Comparison of ENCODE assay signal across 12 mouse cellular contexts in genomic region chr4:132247451-132247997, GRCm38 (mm10). TPM values are rescaled to one million over a fixed set of nuclear protein-coding genes. Genes with fewer than 3 reads are reported as not detected.
DNase-seq lines count a peak whose midpoint lies in the region; ATAC-seq and TF ChIP-seq lines count a peak whose summit lies in the region.
"Had no signal": no experiment of that assay in that cellular context is flagged by ENCODE, and none has a peak within 500 bp of the region (broad histone marks: within the 10 kb centered on the region; RNA-seq: fewer than 3 reads in every experiment).

No protein-coding gene starts in this region.

- peak; percentile 95 for DNase-seq in heart, adult 11 months
- no peak for DNase-seq in heart, postnatal 14 days
- DNase-seq in limb, embryonic 14.5 days (ENCODE audit: low spot score) = no peak
- DNase-seq in limb, embryonic 10.5 days (ENCODE audit: low spot score) = no peak
- DNase-seq in right cerebral cortex, adult 2 months (ENCODE audit: low spot score in 2 of 2) = no peak
- DNase-seq: gastrocnemius, postnatal 25 days; spleen, adult 18-20 months had no signal

- no peaks in the 10 kb centered on the region for H3K9me3 ChIP-seq in limb, embryonic 14.5 days (ENCODE audit: control insufficient read depth, low read length)
- no peaks in the 10 kb centered on the region for H3K9me3 ChIP-seq in limb, embryonic 10.5 days (replicated peaks)
- no peaks in the 10 kb centered on the region for H3K9me3 ChIP-seq in limb, embryonic 15.5 days
- no peaks in the 10 kb centered on the region for H3K9me3 ChIP-seq in midbrain, embryonic 15.5 days
- H3K9me3 ChIP-seq: neural tube, embryonic 12.5 days had no signal

- WGBS in limb, embryonic 14.5 days = 91% methylated on average over 5 of the region's 5 CpGs
- WGBS in limb, embryonic 10.5 days = 84% methylated on average over 5 of the region's 5 CpGs
- 87% methylated on average over 5 of the region's 5 CpGs for WGBS in limb, embryonic 15.5 days
- 87% methylated on average over 5 of the region's 5 CpGs for WGBS in midbrain, embryonic 15.5 days

- peaks cover 75% of the 10 kb centered on the region for H3K36me3 ChIP-seq in limb, embryonic 14.5 days (ENCODE audit: control insufficient read depth, insufficient read depth, low read length)
- H3K36me3 ChIP-seq in limb, embryonic 10.5 days = peaks cover 93% of the 10 kb centered on the region
- peaks cover 76% of the 10 kb centered on the region for H3K36me3 ChIP-seq in limb, embryonic 15.5 days
- peaks cover 31% of the 10 kb centered on the region for H3K36me3 ChIP-seq in midbrain, embryonic 15.5 days (replicated peaks)

- H3K4me3 ChIP-seq in limb, embryonic 14.5 days (replicated peaks; ENCODE audit: low read length) = no peak overlapping the region
- H3K4me3 ChIP-seq in limb, embryonic 10.5 days = no peak overlapping the region
- H3K4me3 ChIP-seq in limb, embryonic 15.5 days = no peak overlapping the region
- H3K4me3 ChIP-seq in midbrain, embryonic 15.5 days = no peak overlapping the region
- H3K4me3 ChIP-seq: neural tube, embryonic 12.5 days had no signal

- no peak overlapping the region for H3K27ac ChIP-seq in limb, embryonic 14.5 days (replicated peaks; ENCODE audit: low read depth, low read length)
- no peak overlapping the region for H3K27ac ChIP-seq in limb, embryonic 10.5 days
- peak overlapping the region; percentile 30; the same call in 1 of the 2 replicates for H3K27ac ChIP-seq in limb, embryonic 15.5 days
- no peak overlapping the region for H3K27ac ChIP-seq in midbrain, embryonic 15.5 days
- H3K27ac ChIP-seq: neural tube, embryonic 12.5 days had no signal

- no peaks in the 10 kb centered on the region for H3K27me3 ChIP-seq in limb, embryonic 14.5 days (ENCODE audit: control insufficient read depth, insufficient read depth, low read length)
- H3K27me3 ChIP-seq in limb, embryonic 10.5 days (ENCODE audit: low read depth, poor library complexity, severe bottlenecking) = no peaks in the 10 kb centered on the region
- no peaks in the 10 kb centered on the region for H3K27me3 ChIP-seq in limb, embryonic 15.5 days
- no peaks in the 10 kb centered on the region for H3K27me3 ChIP-seq in midbrain, embryonic 15.5 days (replicated peaks)
- H3K27me3 ChIP-seq: neural tube, embryonic 12.5 days; Patski had no signal

- intact Hi-C loops in heart, postnatal 14 days (cut with DNase I) = no loop called here

- H3K9ac ChIP-seq in limb, embryonic 14.5 days (ENCODE audit: low read depth, low read length, severe bottlenecking) = no peak overlapping the region
- H3K9ac ChIP-seq in limb, embryonic 15.5 days = no peak overlapping the region
- no peak overlapping the region for H3K9ac ChIP-seq in midbrain, embryonic 15.5 days
- H3K9ac ChIP-seq: neural tube, embryonic 12.5 days had no signal

- ATAC-seq in limb, embryonic 14.5 days (ENCODE audit: low FRiP score, low read depth) = 0 out of 2 replicates have a peak, but pooled peaks have one; percentile 37
- ATAC-seq in limb, embryonic 15.5 days (ENCODE audit: insufficient number of reproducible peaks, low FRiP score, low TSS enrichment, low read depth) = no peak; the same call in 1 of the 2 replicates
- peak; percentile 99 for ATAC-seq in megakaryocyte, adult 5-6 weeks (ENCODE audit: poor library complexity, severe bottlenecking)
- ATAC-seq in midbrain, embryonic 15.5 days (replicated peaks) = no peak
- ATAC-seq: Patski had no signal

- no peak overlapping the region for H3K4me2 ChIP-seq in limb, embryonic 14.5 days (replicated peaks; ENCODE audit: low read depth, low read length, severe bottlenecking)
- no peak overlapping the region for H3K4me2 ChIP-seq in limb, embryonic 15.5 days
- no peak overlapping the region for H3K4me2 ChIP-seq in midbrain, embryonic 15.5 days
- H3K4me2 ChIP-seq: neural tube, embryonic 12.5 days had no signal

- TF ChIP-seq POLR2A in limb, embryonic 14.5 days (IDR thresholded peaks at IDR 0.05; ENCODE audit: borderline replicate concordance, extremely low read depth, insufficient read depth, insufficient read length) = no peak

- H3K4me1 ChIP-seq in limb, embryonic 14.5 days (ENCODE audit: control insufficient read depth, insufficient read depth, low read length) = no peaks in the 10 kb centered on the region
- H3K4me1 ChIP-seq in limb, embryonic 10.5 days = no peaks in the 10 kb centered on the region
- no peaks in the 10 kb centered on the region for H3K4me1 ChIP-seq in limb, embryonic 15.5 days
- H3K4me1 ChIP-seq in midbrain, embryonic 15.5 days = no peaks in the 10 kb centered on the region
- H3K4me1 ChIP-seq: neural tube, embryonic 12.5 days had no signal

RNA-seq across cellular contexts. Expression of gene Gmeb1, which starts 13.9 kb away (rescaled TPM):
- total RNA-seq in heart, postnatal 14 days (2021) = 10 to 100 TPM; 12.7 to 13.9 TPM
- 33.8 and 34.2 TPM in 2 replicates for polyA plus RNA-seq in limb, embryonic 14.5 days (2012; rRNA removed)
- polyA plus RNA-seq in limb, embryonic 14.5 days (2014; fragmentation: Nextera tagmentation; extraction: Ambion mirVana) = 28.4 and 34.0 TPM in 2 replicates
- 48.2 and 49.0 TPM in 2 replicates for polyA plus RNA-seq in limb, embryonic 10.5 days (2016; fragmentation: Nextera tagmentation; extraction: Ambion mirVana)
- polyA plus RNA-seq in limb, embryonic 15.5 days (2015; fragmentation: Nextera tagmentation; extraction: Ambion mirVana) = 34.1 and 35.6 TPM in 2 replicates
- 17.9 and 21.6 TPM in 2 replicates for total RNA-seq in megakaryocyte, adult 5-6 weeks (2015)
- 29.0 and 29.5 TPM in 2 replicates for total RNA-seq in megakaryocyte, adult 5-6 weeks (2017)
- polyA plus RNA-seq in midbrain, embryonic 15.5 days (2015; fragmentation: Nextera tagmentation; extraction: Ambion mirVana) = 45.7 and 47.4 TPM in 2 replicates

RNA-seq across cellular contexts. Expression of gene Taf12, which starts 26.7 kb away (rescaled TPM):
- total RNA-seq in heart, postnatal 14 days (2021) = 10 to 100 TPM; 25.8 to 27.7 TPM
- polyA plus RNA-seq in limb, embryonic 14.5 days (2012; rRNA removed) = 24.6 and 31.5 TPM in 2 replicates
- polyA plus RNA-seq in limb, embryonic 14.5 days (2014; fragmentation: Nextera tagmentation; extraction: Ambion mirVana) = 47.8 and 52.2 TPM in 2 replicates
- polyA plus RNA-seq in limb, embryonic 10.5 days (2016; fragmentation: Nextera tagmentation; extraction: Ambion mirVana) = 60.9 and 62.9 TPM in 2 replicates
- polyA plus RNA-seq in limb, embryonic 15.5 days (2015; fragmentation: Nextera tagmentation; extraction: Ambion mirVana) = 48.9 and 49.1 TPM in 2 replicates
- 40.8 and 41.2 TPM in 2 replicates for total RNA-seq in megakaryocyte, adult 5-6 weeks (2015)
- total RNA-seq in megakaryocyte, adult 5-6 weeks (2017) = 49.0 and 74.5 TPM in 2 replicates
- 45.2 and 47.7 TPM in 2 replicates for polyA plus RNA-seq in midbrain, embryonic 15.5 days (2015; fragmentation: Nextera tagmentation; extraction: Ambion mirVana)

RNA-seq across cellular contexts. Expression of gene Ythdf2, which starts 35.4 kb away (rescaled TPM):
- total RNA-seq in heart, postnatal 14 days (2021) = 10 to 100 TPM; 30.6 to 34.6 TPM
- 32.3 and 34.1 TPM in 2 replicates for polyA plus RNA-seq in limb, embryonic 14.5 days (2012; rRNA removed)
- 109 and 118 TPM in 2 replicates for polyA plus RNA-seq in limb, embryonic 14.5 days (2014; fragmentation: Nextera tagmentation; extraction: Ambion mirVana)
- polyA plus RNA-seq in limb, embryonic 10.5 days (2016; fragmentation: Nextera tagmentation; extraction: Ambion mirVana) = 151 TPM in 2 replicates
- polyA plus RNA-seq in limb, embryonic 15.5 days (2015; fragmentation: Nextera tagmentation; extraction: Ambion mirVana) = 95.6 and 96.7 TPM in 2 replicates
- 32.4 and 32.9 TPM in 2 replicates for total RNA-seq in megakaryocyte, adult 5-6 weeks (2015)
- total RNA-seq in megakaryocyte, adult 5-6 weeks (2017) = 35.0 and 42.0 TPM in 2 replicates
- polyA plus RNA-seq in midbrain, embryonic 15.5 days (2015; fragmentation: Nextera tagmentation; extraction: Ambion mirVana) = 117 and 120 TPM in 2 replicates

RNA-seq across cellular contexts. Expression of gene Rab42, which starts 55.7 kb away (rescaled TPM):
- total RNA-seq in heart, postnatal 14 days (2021) = under 1 TPM; 0.39 to 0.76 TPM
- 2.0 TPM in 2 replicates for polyA plus RNA-seq in limb, embryonic 14.5 days (2012; rRNA removed)
- 1.0 and 1.2 TPM in 2 replicates for polyA plus RNA-seq in limb, embryonic 14.5 days (2014; fragmentation: Nextera tagmentation; extraction: Ambion mirVana)
- polyA plus RNA-seq in limb, embryonic 10.5 days (2016; fragmentation: Nextera tagmentation; extraction: Ambion mirVana) = 0.68 and 1.4 TPM in 2 replicates
- polyA plus RNA-seq in limb, embryonic 15.5 days (2015; fragmentation: Nextera tagmentation; extraction: Ambion mirVana) = 1.8 and 2.7 TPM in 2 replicates
- not detected in 2 replicates for total RNA-seq in megakaryocyte, adult 5-6 weeks (2015)
- total RNA-seq in megakaryocyte, adult 5-6 weeks (2017) = not detected in 2 replicates
- polyA plus RNA-seq in midbrain, embryonic 15.5 days (2015; fragmentation: Nextera tagmentation; extraction: Ambion mirVana) = 2.0 and 2.4 TPM in 2 replicates
- polyA plus RNA-seq: Patski had no signal

Comparison
In these comparisons a context has a peak if more than half of its experiments do, and no peak if none do; other contexts are left out.
1. ATAC-seq: peak in limb, embryonic 14.5 days (single experiment) and megakaryocyte, adult 5-6 weeks (single experiment); none in limb, embryonic 15.5 days (single experiment) and midbrain, embryonic 15.5 days (single experiment).